Mouse (Mus musculus) lung, postnatal 0 days (tissue): ENCODE results near the gene Pfn1.

ENCODE experiments used
- CTCF ChIP-seq: IDR thresholded peaks from 2 replicates; pipeline ENCODE4 v1.5.1; 2016; ENCODE audit warnings: antibody characterized with exemption, mild to moderate bottlenecking
- EP300 ChIP-seq: IDR thresholded peaks from 2 replicates; pipeline ENCODE4 v1.6.1; 2016; ENCODE audit warnings: antibody characterized with exemption, mild to moderate bottlenecking, control low read depth

DNA sequence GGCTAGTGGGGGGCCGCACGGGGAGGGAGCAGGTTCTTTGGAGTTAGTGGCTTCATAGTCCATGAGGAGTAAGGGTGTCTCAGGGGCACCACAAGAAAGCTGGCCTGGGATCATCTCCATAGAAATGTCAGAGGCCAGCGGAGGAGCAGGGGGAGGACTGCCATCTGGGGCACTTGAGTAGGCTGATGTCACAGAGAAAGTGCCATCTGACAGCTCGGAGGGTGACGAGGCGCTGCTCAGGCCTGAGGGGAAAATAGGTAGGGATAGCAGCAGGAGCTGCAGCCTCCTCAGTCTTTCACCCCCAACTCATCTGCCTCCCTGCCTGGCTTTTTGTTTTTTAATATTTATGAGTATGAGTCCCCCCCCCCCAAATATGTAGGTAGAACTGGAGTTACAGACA, 19.6 kb upstream of the Pfn1 start:
- no peak for TF ChIP-seq CTCF
- no peak for TF ChIP-seq EP300
